Mouse (Mus musculus) cerebellum, adult 2 months (tissue): Measurements from ENCODE around the gene Hspb8.

Source experiments
- CTCF ChIP-seq: fragments of 200-500 bp; IDR thresholded peaks from 2 replicates; pipeline ENCODE4 v1.5.1; 2011; ENCODE audit warnings: low read depth, mild to moderate bottlenecking, control low read depth, low read length, moderate library complexity, borderline replicate concordance; ENCODE audit not compliant: insufficient read depth
- POLR2A ChIP-seq: fragments of 200-500 bp; IDR thresholded peaks from 2 replicates; pipeline ENCODE4 v1.6.1; 2011; ENCODE audit warnings: low read length, control low read depth, borderline replicate concordance; ENCODE audit not compliant: insufficient read depth

DNA sequence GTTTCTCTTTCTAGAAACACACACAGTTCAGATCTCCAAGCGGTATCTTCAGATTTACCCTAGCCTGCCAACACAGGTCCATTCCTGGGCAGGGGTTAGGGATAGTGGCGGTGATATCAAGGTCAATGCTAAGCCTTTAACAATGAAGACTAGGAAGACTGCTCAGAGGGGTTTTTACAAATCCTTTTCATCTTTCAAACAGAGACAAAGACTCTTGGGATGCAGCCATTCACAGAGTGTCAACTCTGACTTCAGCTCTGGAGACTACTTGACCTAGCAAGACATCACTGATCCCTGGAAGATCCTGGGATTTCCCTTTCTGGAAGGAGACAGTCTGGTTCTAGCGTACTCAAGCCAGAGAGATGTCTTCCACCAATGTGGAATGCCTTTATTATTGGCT lies 21.9 kb downstream of the Hspb8 start:
- TF ChIP-seq CTCF (no peak), POLR2A (no peak)
